Mouse (Mus musculus): ENCODE measurements around the gene Tbx4. TPM values are rescaled to one million over a fixed set of nuclear protein-coding genes. Genes with fewer than 3 reads are reported as not detected.

Tbx4 gene
- polyA plus RNA-seq, 2 experiments = 15.5 to 37.5 TPM

- no peak for TF ChIP-seq POLR2A (IDR thresholded peaks at IDR 0.05; ENCODE audit: borderline replicate concordance, extremely low read depth, insufficient read depth, insufficient read length)
- Histone ChIP-seq H3K4me3 (replicated peaks; ENCODE audit: low read length) (peak overlapping the region; percentile 26), H3K4me1 (ENCODE audit: control insufficient read depth, insufficient read depth, low read length) (peaks cover 48% of the 10 kb centered on the region), H3K9ac (ENCODE audit: low read depth, low read length, severe bottlenecking) (peak overlapping the region; percentile 47), H3K9me3 (ENCODE audit: control insufficient read depth, low read length) (no peaks in the 10 kb centered on the region), H3K36me3 (ENCODE audit: control insufficient read depth, insufficient read depth, low read length) (no peaks in the 10 kb centered on the region), H3K27ac (replicated peaks; ENCODE audit: low read depth, low read length) (peak overlapping the region; percentile 84), H3K4me2 (replicated peaks; ENCODE audit: low read depth, low read length, severe bottlenecking) (peak overlapping the region; percentile 54), H3K27me3 (ENCODE audit: control insufficient read depth, insufficient read depth, low read length) (no peaks in the 10 kb centered on the region)
- WGBS = 1% methylated on average over 19 of the region's 19 CpGs
- ATAC-seq (ENCODE audit: low FRiP score, low read depth) (peak; percentile 19; the same call in 1 of the 2 replicates), DNase-seq (ENCODE audit: low spot score) (peak; percentile 44)
Measured at GRCm38 (mm10) chr11:85925294-85925743, 39.1 kb downstream of the Tbx4 start.

GRCm38 (mm10) chr11:85926287-85926764, 40.1 kb downstream of the Tbx4 start:
- ATAC-seq (ENCODE audit: low FRiP score, low read depth) (no peak), DNase-seq (ENCODE audit: low spot score) (no peak)
- H3K27me3 ChIP-seq (ENCODE audit: control insufficient read depth, insufficient read depth, low read length) = no peaks in the 10 kb centered on the region
- WGBS = 7% methylated on average over 14 of the region's 16 CpGs
- peak overlapping the region; percentile 55 for H3K4me2 ChIP-seq (replicated peaks; ENCODE audit: low read depth, low read length, severe bottlenecking)
- H3K36me3 ChIP-seq (ENCODE audit: control insufficient read depth, insufficient read depth, low read length) = no peaks in the 10 kb centered on the region
- peak; percentile 38; the same call in 1 of the 2 replicates for TF ChIP-seq POLR2A (IDR thresholded peaks at IDR 0.05; ENCODE audit: borderline replicate concordance, extremely low read depth, insufficient read depth, insufficient read length)
- H3K9me3 ChIP-seq (ENCODE audit: control insufficient read depth, low read length) = no peaks in the 10 kb centered on the region
- H3K4me1 ChIP-seq (ENCODE audit: control insufficient read depth, insufficient read depth, low read length) = peaks cover 48% of the 10 kb centered on the region
- peak overlapping the region; percentile 79 for H3K27ac ChIP-seq (replicated peaks; ENCODE audit: low read depth, low read length)
- peak overlapping the region; percentile 25 for H3K9ac ChIP-seq (ENCODE audit: low read depth, low read length, severe bottlenecking)
- peak overlapping the region; percentile 15 for H3K4me3 ChIP-seq (replicated peaks; ENCODE audit: low read length)

- Histone ChIP-seq H3K9ac (ENCODE audit: low read depth, low read length, severe bottlenecking) (no peak overlapping the region), H3K36me3 (ENCODE audit: control insufficient read depth, insufficient read depth, low read length) (no peaks in the 10 kb centered on the region), H3K4me3 (replicated peaks; ENCODE audit: low read length) (no peak overlapping the region), H3K27ac (replicated peaks; ENCODE audit: low read depth, low read length) (no peak overlapping the region), H3K4me2 (replicated peaks; ENCODE audit: low read depth, low read length, severe bottlenecking) (no peak overlapping the region), H3K9me3 (ENCODE audit: control insufficient read depth, low read length) (no peaks in the 10 kb centered on the region), H3K27me3 (ENCODE audit: control insufficient read depth, insufficient read depth, low read length) (no peaks in the 10 kb centered on the region), H3K4me1 (ENCODE audit: control insufficient read depth, insufficient read depth, low read length) (peaks cover 43% of the 10 kb centered on the region)
- no peak for ATAC-seq (ENCODE audit: low FRiP score, low read depth)
- no peak for TF ChIP-seq POLR2A (IDR thresholded peaks at IDR 0.05; ENCODE audit: borderline replicate concordance, extremely low read depth, insufficient read depth, insufficient read length)
- WGBS = 77% methylated on average over 4 of the region's 4 CpGs
- no peak for DNase-seq (ENCODE audit: low spot score)
Measured at GRCm38 (mm10) chr11:85928106-85928505, 41.9 kb downstream of the Tbx4 start.

- no peak for TF ChIP-seq POLR2A (IDR thresholded peaks at IDR 0.05; ENCODE audit: borderline replicate concordance, extremely low read depth, insufficient read depth, insufficient read length)
- Histone ChIP-seq H3K9ac (ENCODE audit: low read depth, low read length, severe bottlenecking) (no peak overlapping the region), H3K27ac (replicated peaks; ENCODE audit: low read depth, low read length) (no peak overlapping the region), H3K4me1 (ENCODE audit: control insufficient read depth, insufficient read depth, low read length) (peaks cover 29% of the 10 kb centered on the region), H3K9me3 (ENCODE audit: control insufficient read depth, low read length) (no peaks in the 10 kb centered on the region), H3K27me3 (ENCODE audit: control insufficient read depth, insufficient read depth, low read length) (no peaks in the 10 kb centered on the region), H3K4me2 (replicated peaks; ENCODE audit: low read depth, low read length, severe bottlenecking) (no peak overlapping the region), H3K4me3 (replicated peaks; ENCODE audit: low read length) (no peak overlapping the region), H3K36me3 (ENCODE audit: control insufficient read depth, insufficient read depth, low read length) (no peaks in the 10 kb centered on the region)
- DNase-seq (ENCODE audit: low spot score) (no peak), ATAC-seq (ENCODE audit: low FRiP score, low read depth) (no peak)
- 84% methylated on average over 6 of the region's 6 CpGs for WGBS
Measured at GRCm38 (mm10) chr11:85929651-85930050, 43.4 kb downstream of the Tbx4 start.

- 19% methylated on average over 7 of the region's 7 CpGs for WGBS
- Histone ChIP-seq H3K9me3 (ENCODE audit: control insufficient read depth, low read length) (no peaks in the 10 kb centered on the region), H3K4me2 (replicated peaks; ENCODE audit: low read depth, low read length, severe bottlenecking) (no peak overlapping the region), H3K36me3 (ENCODE audit: control insufficient read depth, insufficient read depth, low read length) (no peaks in the 10 kb centered on the region), H3K4me3 (replicated peaks; ENCODE audit: low read length) (no peak overlapping the region), H3K27ac (replicated peaks; ENCODE audit: low read depth, low read length) (peak overlapping the region; percentile 91), H3K9ac (ENCODE audit: low read depth, low read length, severe bottlenecking) (0 out of 2 replicates have a peak overlapping the region, but pooled peaks have one; percentile 0), H3K27me3 (ENCODE audit: control insufficient read depth, insufficient read depth, low read length) (no peaks in the 10 kb centered on the region), H3K4me1 (ENCODE audit: control insufficient read depth, insufficient read depth, low read length) (peaks cover 17% of the 10 kb centered on the region)
- ATAC-seq (ENCODE audit: low FRiP score, low read depth) = peak; percentile 83
- no peak for TF ChIP-seq POLR2A (IDR thresholded peaks at IDR 0.05; ENCODE audit: borderline replicate concordance, extremely low read depth, insufficient read depth, insufficient read length)
- DNase-seq (ENCODE audit: low spot score) = peak; percentile 56
Measured at GRCm38 (mm10) chr11:85941785-85942570, 55.8 kb downstream of the Tbx4 start.
